Mouse (Mus musculus) layer of hippocampus, adult 8-10 months (tissue): ENCODE results near the gene 5830473C10Rik. TPM values are rescaled to one million over a fixed set of nuclear protein-coding genes. Genes with fewer than 3 reads are reported as not detected.

Experiments used
- DNase-seq, 2 experiments: peaks; one replicate each; pipeline ENCODE4 v3.0.0; 2022; ENCODE audit warnings: low spot score in 2 of 2
- total RNA-seq, 4 experiments: library from RNA; stranded (reverse); gene quantifications; 2 replicates each; pipeline ENCODE4 v1.2.4; 2022

Gene 5830473C10Rik
- under 1 TPM in 1 of 4 experiments, not detected in 3; 0.16 TPM for total RNA-seq

DNA sequence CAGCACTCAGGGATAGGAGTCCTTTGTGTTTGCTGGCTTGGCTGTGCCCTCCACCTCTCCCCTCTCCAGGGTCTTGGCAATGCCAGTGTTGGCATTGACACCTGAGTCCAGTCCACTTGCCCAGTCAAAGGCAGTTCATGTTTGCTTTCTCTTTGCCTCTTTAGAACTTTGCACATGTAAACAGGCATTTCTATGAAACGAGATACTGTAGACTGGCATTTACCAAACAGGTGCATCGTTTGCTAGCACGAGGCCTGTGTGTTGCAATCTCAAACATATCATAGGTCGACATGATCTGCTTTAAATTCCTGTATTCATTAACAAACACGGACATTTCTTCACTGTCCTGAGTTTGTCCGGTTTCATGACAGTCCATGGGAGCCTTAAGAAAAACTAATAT is at the start of gene 5830473C10Rik:
TSS of gene 5830473C10Rik (plus strand) at position 365 of the 400 bp plus-strand sequence.
- no peak for DNase-seq

DNA sequence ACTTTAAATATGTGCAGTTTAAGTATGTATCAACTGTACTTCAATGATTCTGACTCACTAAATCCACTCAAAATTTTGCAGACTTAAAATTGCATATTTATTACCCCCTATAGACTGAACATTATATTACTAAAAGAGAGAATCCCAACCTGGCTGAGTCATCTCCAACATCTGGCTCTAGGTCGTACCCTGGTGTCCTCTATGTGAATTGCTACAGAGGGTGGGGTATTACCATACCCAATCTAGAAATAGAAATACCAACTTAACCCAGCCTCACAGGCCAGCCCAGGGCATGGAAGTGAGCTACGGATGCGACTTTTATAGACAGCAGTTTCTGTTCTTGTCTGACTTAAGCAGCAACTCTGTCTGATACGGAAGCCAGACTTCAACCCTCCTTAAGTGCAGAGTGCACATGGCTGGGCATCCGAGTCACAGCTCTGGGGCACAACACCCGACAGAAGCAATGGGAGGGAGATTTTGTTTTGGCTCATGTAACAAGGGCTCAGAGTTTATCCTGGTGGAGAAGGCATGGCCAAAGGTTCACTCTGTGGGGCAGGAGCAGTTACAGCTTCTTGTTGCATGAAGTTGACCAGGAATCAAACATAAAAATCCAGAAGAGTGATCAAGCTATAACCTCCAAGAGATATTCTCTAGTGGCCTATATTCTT is 48.5 kb upstream of the 5830473C10Rik start:
- no peak for DNase-seq

DNA sequence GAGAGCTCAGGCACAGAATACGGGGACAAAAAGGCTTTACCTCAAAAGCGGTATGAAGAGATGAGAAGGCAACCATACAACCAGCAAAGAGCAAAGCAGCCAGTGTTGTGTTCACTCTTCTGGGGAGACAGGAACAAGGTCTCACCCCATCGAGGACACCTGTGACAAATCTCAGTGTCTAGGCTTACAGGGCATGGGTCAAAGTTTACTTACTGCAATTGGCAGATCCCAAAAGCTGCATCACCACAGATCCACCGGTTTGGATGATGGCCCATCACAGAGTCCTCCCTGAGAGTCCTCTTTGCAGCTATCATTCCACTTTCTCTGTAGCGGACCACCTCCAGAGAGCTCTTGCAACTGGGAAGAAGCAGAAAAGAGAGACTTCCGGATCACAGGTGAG is 45.3 kb upstream of the 5830473C10Rik start:
- DNase-seq, result no peak

DNA sequence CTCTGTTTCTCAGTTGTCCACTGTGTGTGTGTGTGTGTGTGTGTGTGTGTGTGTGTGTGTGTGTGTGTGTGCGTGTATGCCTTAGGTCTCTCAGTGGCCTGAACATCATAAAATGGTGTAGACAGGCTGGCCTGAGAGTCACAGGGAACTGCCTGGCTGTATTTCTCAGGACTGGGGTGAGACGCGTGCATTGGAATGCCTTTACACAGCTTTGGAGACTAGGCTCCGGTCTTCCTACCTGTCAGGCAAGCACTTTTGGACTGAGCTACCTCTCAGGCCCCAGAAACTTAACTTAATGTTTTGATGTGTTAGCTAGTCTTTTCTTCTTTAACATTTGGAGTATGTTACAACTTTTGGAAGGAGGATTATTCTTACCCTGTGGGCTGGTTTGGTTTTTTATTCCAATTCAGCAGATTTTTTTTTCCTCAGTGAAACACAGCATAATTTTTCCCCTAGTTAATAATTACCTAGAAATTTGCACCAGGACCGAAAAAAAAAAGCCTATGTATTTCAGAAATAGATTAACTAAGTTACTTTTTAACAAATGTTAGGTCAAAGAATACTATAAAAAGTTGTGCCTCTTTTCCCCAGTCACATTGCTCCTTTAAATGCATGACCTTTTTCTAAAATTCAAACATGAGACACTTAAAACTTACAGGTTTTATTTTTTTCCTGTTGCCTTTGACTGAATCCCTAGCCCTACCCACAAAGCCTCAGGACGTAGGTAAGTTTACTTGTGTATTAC is 42.4 kb upstream of the 5830473C10Rik start, which contains the start of gene Afm:
TSS of gene Afm (plus strand) at position 577 of the 745 bp plus-strand sequence.
- DNase-seq, result no peak

DNA sequence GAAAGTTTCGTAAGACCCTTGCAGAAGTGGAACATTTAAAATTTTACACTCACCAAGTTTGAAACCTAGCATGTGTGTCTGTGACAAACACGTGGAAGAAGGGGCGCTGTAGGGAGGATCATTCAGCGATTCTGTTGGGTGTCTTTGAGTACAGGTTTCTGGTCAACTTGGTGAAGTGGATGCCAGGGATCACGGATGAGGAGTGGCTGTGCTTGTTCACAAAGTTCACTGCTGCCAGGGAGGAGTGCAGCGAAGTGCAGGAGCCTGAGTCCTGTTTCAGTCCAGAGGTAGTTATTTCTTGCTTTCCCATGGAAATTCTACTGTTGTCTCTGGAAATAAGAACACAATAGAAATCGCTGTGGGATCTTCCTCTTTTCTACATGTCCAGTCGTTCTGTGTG is 9.7 kb upstream of the 5830473C10Rik start:
- DNase-seq, result no peak

DNA sequence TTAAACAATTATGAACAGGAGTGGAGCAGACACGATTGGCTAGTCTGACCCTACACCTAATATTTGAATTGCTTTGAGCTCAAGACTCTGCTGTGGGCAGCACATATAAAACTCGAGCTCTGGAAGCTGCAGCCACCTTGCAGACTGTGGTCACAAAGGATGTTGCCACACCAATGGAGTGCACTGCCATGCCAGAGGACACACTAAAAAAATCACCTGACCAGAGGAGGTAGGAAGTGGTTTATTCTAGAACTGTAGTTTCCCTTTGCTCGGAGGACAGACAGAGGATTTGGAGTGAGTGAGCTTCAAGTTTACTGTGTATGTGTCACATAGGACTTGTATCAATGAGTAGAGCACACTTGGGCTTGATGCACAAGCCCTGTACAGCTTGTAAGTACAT is 4.9 kb upstream of the 5830473C10Rik start:
- no peak for DNase-seq

DNA sequence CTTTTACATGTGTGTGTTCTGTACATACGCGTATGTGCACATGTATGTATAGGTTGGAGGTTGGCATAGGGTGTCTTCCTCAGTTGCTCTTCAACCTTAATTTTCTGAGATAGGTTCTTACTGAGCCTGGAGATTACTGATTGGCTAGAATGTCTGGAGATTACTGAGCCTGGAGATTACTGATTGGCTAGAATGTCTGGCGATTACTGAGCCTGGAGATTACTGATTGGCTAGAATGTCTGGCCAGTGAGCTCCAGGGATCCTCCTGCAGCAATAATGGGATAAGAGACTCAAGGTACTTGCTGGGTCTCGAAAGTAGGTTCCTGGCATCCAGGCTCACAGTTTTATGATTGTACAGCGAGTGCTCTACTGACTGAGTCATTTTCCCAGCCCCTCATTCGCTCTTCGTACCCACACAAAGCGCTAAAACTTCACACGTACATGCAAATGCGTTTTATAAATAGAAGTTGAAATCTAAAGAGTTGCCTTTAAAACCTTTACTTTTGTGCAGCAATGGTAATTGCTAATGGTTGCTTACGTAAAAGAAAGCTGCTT is 891 bp downstream of the 5830473C10Rik start:
- DNase-seq, result no peak

DNA sequence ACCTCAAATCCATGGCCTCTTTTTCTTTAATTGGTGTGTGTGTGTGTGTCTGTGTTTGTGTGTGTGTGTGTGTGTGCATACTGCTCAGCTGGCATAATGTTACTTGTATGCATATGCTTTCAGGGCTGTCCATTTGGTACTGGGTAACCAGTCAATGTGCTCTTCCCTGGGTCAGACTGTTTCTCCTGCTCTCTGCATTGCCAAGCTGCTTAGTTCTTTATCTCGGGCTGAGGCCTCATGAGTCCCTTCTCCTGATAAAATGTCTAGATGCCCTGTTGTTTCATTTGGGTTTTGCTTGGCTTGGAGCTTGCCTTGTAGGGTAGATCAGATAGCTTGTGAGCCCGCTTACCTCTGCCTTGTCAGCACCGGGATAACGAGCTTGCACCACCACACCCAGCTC is 2.0 kb downstream of the 5830473C10Rik start:
- no peak for DNase-seq

DNA sequence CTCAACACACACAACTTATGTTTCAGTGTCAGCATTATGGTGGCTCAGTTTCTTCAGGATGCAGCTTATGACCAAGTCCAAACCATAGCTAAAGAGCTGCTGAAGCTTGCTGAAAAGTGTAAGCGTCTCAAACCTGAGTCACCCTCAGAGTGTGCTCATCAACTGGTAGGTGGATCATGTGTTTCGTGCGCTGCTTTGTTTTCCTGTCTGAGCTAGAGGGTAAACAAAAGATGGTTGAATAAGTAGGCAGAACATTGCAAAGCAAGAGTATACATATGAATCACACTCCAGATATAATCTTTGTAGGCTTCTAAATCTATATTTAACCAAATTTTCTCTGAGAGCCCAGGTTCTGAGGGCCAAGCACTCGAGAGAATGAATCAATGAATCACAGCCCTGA is 3.3 kb downstream of the 5830473C10Rik start:
- no peak for DNase-seq

DNA sequence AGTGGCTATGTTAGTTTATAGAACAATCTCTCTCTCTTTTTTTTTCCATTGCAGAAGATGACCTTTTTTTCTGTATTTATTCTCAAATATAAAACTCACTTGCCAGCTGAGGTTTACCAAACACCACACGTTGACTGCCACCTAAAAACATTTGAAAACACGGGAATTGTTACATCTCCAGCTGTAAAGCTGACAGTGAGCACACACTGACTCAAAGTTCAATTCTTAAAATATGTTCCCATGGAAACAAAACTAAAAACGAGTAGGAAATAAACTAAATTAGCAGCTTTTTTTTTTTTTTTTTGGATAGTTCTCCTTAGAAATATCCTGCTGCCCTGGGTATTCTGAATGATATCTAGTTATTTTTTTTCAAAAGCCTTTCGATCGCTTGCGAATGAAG is 4.3 kb downstream of the 5830473C10Rik start:
- DNase-seq, result no peak

DNA sequence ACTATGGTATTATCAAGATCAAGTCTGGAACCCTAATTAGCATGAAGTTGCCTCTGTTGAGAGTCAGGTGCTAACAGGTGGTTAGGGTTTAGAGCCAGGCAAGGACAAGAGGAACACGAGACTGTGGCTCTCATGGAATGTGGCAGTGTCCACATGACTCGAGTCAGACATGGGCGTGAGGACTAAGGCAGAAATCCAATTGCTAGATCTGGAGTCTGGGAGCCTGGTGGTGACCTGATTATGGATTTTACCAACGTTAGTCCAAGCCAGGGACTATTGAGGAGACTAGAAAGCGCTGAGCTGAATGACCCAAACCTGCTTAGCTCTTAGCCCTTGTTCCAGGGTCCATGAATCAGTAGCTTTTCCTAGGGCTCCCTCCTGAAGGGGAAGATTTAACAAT is 6.9 kb downstream of the 5830473C10Rik start:
- no peak for DNase-seq

DNA sequence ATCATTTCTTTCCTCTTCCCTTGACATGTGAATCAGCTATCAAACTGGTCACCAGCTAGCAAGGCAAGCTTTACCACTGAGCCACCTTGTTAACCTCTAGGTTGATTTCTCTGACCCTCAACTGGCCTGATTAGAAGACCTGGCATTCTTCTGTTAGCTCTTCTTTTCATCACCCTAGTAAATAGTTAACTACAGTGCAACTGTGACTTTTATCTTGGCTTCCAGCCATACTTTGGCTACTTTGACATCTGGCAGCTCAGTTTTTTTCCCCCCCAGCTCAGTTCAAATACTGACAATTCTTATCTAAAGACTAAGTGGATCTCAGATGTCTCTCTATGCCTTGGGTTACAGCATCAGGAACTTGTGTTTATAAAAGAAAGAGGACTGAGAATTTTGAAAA is 7.4 kb downstream of the 5830473C10Rik start:
- no peak for DNase-seq

DNA sequence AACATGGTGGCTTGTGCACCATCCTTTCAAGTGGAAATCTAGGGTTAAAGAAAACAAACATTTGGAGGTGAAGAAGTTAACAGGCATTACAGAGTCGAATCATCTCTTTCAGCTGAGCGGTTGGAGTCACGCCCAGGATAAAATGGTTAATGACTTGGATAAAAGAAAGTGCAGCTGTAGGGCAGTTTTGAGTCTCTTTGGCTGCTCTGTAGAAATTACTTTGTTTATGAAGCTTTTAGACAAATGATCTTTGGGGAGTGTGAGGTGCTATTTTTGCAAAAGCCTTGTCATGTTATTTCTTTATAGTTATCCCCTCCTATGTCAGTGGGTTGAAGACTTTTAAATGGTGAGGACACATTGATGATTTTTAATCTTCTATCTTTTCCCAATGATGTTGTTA is 10.3 kb downstream of the 5830473C10Rik start:
- DNase-seq, result no peak

DNA sequence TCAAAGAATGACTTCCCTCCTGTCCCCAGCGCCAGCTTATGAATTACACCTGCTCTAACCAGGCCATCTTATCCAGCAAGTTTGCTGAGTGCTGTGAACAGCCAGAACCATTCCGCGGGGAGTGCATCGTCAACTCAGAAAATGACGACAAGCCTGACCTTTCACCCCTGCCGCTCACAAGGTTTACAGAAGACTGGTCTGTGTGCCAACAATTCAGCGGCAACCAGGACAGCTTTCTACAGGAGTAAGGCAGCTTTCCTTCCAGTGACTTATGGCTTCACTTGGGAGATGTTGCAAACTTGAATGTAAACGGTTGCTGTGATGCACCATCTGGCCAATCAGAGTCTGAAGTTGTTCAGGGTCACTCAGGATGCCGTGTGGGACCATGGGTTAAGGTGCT is 16.8 kb downstream of the 5830473C10Rik start:
- DNase-seq, result no peak

DNA sequence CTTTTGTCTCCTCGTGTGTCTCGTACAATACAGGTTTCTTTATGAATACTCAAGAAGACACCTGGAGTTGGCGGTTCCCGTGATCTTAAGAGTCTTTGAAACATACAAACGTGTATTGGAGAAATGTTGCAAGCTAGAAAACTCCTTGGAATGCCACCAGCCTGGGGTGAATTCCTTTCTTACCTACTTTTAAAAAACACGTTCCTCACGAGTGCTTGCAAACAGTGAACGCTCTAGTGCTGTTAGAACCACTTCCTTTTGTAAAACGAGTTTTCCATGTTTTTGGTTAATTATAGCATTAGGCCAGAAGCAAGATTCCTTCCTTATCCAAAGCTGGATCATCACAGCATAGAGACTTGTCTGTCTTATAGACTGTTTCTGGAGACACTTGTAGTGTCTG is 18.6 kb downstream of the 5830473C10Rik start:
- no peak for DNase-seq

DNA sequence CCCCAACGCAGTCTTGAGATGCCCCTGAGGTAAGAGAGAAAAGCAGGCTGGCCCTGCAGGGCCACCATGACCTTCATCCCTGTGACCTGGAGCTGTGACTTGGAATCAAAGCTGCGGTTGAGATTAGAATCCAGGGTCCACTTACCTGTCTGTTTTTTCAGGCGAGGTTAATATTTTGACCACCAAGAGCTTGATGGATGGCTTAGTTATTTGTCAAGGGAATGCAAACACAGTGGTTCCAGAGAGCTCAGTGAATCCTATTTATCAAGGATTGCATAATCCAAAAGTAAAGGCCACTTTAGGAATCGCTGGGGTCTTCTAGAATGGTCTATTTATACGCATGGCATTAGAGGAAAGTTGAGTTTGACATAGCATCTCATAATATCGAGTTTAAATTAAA is 21.3 kb downstream of the 5830473C10Rik start:
- no peak for DNase-seq

DNA sequence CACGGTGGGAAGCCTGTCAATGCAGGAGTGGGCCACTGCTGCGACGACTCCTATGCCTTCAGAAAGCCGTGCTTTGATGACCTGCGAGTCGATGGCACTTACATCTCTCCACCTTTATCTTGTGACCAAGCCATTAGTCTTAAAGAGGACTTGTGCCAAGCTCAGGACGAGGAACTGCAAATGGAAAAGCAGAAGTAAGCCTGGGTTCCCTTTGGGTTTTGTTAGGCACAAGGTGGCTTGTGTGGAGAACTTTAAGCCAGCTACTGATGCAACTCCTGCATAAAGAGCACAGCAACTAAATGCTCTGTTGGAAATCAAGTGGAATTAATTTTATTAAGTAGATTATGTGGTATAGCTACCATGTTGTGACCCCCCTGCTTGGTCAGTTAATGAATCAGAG is 23.9 kb downstream of the 5830473C10Rik start:
- DNase-seq, result no peak

DNA sequence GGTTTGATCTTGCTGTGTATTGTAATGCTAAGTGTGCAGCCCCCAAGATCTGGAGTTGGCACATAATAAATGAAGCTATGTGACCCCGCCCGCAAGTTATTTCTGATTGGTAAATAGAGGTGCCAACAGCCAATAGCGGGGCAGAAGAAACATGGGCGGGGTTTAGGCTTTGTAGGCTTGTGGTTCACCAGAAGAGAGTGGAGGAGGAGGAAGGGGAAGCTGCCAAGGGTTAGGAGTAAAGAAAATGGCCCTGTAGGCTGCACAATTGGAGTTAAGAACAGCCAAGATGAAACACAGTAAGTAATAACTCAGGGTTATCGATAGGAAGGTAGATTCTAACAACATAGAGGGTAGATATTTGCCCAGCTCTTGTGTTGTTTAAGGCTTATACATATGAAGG is 25.6 kb downstream of the 5830473C10Rik start:
- DNase-seq, result no peak

DNA sequence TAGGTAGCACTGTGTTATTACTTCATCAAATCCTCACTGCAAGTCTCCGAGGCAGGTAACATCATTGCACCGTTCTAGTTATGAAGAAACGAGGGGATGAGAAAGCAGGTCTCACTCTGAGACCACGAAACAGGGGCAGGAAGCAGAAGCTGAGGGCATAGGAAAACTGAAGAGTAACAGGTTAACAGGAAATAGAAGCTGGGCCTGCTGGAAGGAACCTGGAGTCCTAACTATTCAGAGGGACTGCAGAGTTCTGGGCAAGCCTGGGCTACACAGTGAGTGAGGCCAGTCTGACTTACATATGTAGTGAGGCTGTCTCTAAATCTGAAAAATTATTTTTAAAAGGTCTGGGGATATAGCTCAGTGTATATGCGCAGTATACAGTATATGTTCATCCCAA is 27.2 kb downstream of the 5830473C10Rik start:
- DNase-seq, result no peak

DNA sequence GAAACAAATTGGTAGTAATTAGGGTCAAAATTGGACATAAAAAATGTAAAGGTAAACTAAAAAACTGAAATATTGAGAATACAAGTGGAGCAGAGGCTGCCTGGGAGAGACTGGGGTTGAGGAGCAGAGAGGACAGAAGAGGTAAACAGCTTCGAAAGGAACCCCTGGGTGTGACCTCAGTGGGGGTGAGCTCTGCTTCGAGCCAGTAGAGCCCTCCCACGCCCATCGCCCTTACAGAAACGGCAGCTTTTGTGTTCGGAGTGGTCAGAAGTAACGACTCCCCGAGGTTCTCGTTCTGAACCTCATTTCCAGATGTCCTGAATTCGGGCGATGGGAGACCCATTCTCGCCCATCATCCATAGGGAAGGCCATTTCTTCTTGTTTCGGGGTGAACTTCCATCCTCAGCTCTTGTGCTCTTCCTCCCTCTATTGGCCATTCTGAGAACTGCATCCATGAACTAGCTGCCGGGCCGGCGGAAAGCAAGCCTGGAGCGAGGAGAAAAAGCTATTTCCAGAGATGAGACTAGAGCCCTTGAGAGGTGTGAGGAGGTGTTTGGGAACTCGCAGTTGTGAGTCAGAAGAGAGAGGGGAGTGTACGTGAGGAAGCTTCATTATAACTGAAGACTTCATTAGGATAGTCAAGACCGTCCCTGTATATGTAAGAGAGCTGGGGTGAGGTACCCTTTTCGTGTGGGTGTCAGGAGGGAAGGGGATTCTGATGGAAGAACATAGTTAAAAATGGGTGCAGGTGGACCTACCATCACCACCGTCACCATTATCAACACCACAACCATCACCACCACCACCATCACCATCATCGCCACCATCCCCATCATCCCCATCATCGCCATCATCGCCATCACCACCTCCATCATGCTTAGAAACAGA is 28.0 kb downstream of the 5830473C10Rik start:
- peak; percentile 64 to 78 for DNase-seq

DNA sequence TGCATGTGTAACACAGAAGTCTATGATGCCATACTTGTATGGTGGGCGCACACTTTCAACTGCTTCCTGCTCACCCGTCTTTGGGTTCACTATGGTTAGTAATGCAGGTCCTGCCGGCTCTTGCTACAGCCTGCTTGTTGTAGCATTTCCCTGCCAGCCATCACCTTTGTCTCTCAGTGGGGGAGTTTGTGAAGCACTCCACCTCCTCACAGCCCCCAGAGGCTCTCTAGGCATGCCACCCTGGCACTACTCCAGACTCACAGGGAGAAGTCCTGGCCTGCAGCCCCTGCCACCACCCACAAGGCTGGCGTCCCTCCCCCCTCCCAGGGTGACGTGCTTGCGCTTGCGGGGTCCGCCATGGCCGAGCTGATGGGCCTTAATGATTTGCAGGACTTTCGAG is 29.8 kb downstream of the 5830473C10Rik start:
- no peak for DNase-seq

DNA sequence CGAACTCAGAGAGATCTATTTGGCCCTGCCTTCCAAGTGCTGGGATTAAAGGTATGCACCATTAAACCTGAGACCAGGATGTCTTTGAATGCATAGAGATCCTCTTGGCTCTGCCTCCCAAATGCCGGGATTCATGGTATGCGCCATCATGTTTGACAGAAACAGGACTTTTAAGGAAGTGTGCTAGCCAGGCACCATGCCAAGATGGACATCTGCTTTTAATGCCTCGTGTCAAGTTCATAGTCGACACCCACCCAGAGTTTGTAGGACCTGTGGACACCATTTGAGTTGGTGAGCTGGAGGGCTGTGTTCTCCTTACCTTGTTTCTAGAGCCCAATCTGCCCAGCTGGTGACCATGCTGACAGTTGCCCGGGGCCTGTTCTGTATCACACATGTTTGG is 31.0 kb downstream of the 5830473C10Rik start:
- DNase-seq, result no peak
